Mouse (Mus musculus) 3T3-L1 (cell line): Measurements from ENCODE around the gene Igf2r.
A peak's percentile ranks its signal among the peaks of the same experiment; 100 is the strongest.

Experiments used
- DNase-seq: peaks from one replicate; pipeline ENCODE4 v3.0.0-alpha.2; 2015; ENCODE audit warnings: low read depth, low spot score

Gene Igf2r

GRCm38 (mm10) chr17:12721118-12721886, 48.2 kb downstream of the Igf2r start:
- DNase-seq, result no peak

- DNase-seq, result no peak
Measured at GRCm38 (mm10) chr17:12718251-12718650, 51.2 kb downstream of the Igf2r start.

GRCm38 (mm10) chr17:12717445-12717844, 52.0 kb downstream of the Igf2r start:
- no peak for DNase-seq

GRCm38 (mm10) chr17:12715032-12715431, 54.4 kb downstream of the Igf2r start:
- DNase-seq, result peak; percentile 68

GRCm38 (mm10) chr17:12714080-12714561, 55.3 kb downstream of the Igf2r start:
- DNase-seq, result no peak

GRCm38 (mm10) chr17:12712993-12713392, 56.5 kb downstream of the Igf2r start:
- no peak for DNase-seq

GRCm38 (mm10) chr17:12712191-12712590, 57.3 kb downstream of the Igf2r start:
- no peak for DNase-seq

- DNase-seq, result no peak
Measured at GRCm38 (mm10) chr17:12710976-12711375, 58.5 kb downstream of the Igf2r start.

GRCm38 (mm10) chr17:12710050-12710780, 59.2 kb downstream of the Igf2r start:
- DNase-seq, result no peak

- no peak for DNase-seq
Measured at GRCm38 (mm10) chr17:12708398-12708797, 61.1 kb downstream of the Igf2r start.

- DNase-seq, result no peak
Measured at GRCm38 (mm10) chr17:12706590-12707049, 62.8 kb downstream of the Igf2r start.

- DNase-seq, result no peak
Measured at GRCm38 (mm10) chr17:12702901-12703300, 66.6 kb downstream of the Igf2r start.

- DNase-seq, result no peak
Measured at GRCm38 (mm10) chr17:12700373-12700772, 69.1 kb downstream of the Igf2r start.

GRCm38 (mm10) chr17:12691899-12692298, 77.6 kb downstream of the Igf2r start:
- no peak for DNase-seq

- DNase-seq, result peak; percentile 35
Measured at GRCm38 (mm10) chr17:12689537-12689936, 79.9 kb downstream of the Igf2r start.

GRCm38 (mm10) chr17:12688427-12689110, 80.9 kb downstream of the Igf2r start:
- no peak for DNase-seq

GRCm38 (mm10) chr17:12684928-12685624, 84.4 kb downstream of the Igf2r start:
- no peak for DNase-seq

- no peak for DNase-seq
Measured at GRCm38 (mm10) chr17:12684412-12684811, 85.1 kb downstream of the Igf2r start.

- no peak for DNase-seq
Measured at GRCm38 (mm10) chr17:12683582-12683981, 85.9 kb downstream of the Igf2r start.

- no peak for DNase-seq
Measured at GRCm38 (mm10) chr17:12678261-12678660, 91.2 kb downstream of the Igf2r start.

GRCm38 (mm10) chr17:12677139-12677538, 92.3 kb downstream of the Igf2r start:
- no peak for DNase-seq
